Mouse (Mus musculus) liver, embryonic 13.5 days (tissue): ENCODE measurements around the gene Prr22. TPM values are rescaled to one million over a fixed set of nuclear protein-coding genes. Genes with fewer than 3 reads are reported as not detected.

Experiments used
- ATAC-seq: fragments of 200-750 bp; cut with Nextera tagmentation; 2 replicates; pipeline ENCODE4 v1.8.0; 2017; ENCODE audit warnings: low read depth, mild to moderate bottlenecking, moderate number of reproducible peaks, moderate library complexity
- DNase-seq: peaks from one replicate; pipeline ENCODE4 v3.0.0; 2022
- H3K27ac ChIP-seq: fragments of 300-500 bp; sonication (generic); 2 replicates; pipeline ENCODE4 v1.5.1; 2015; ENCODE audit warnings: moderate library complexity, mild to moderate bottlenecking, inconsistent platforms
- H3K27me3 ChIP-seq: fragments of 300-500 bp; sonication (generic); 2 replicates; pipeline ENCODE4 v1.6.1; 2015; ENCODE audit warnings: mild to moderate bottlenecking, inconsistent platforms
- H3K36me3 ChIP-seq: fragments of 300-500 bp; sonication (generic); 2 replicates; pipeline ENCODE4 v1.6.1; 2015; ENCODE audit warnings: mild to moderate bottlenecking, inconsistent platforms
- H3K4me1 ChIP-seq: fragments of 300-500 bp; sonication (generic); replicated peaks from 2 replicates; pipeline ENCODE4 v1.6.1; 2015; ENCODE audit warnings: inconsistent platforms
- H3K4me2 ChIP-seq: fragments of 300-500 bp; sonication (generic); 2 replicates; pipeline ENCODE4 v1.6.1; 2015; ENCODE audit warnings: inconsistent platforms, mild to moderate bottlenecking, moderate library complexity
- H3K4me3 ChIP-seq: fragments of 300-500 bp; sonication (generic); replicated peaks from 2 replicates; pipeline ENCODE4 v1.5.1; 2015; ENCODE audit warnings: mild to moderate bottlenecking, inconsistent platforms
- H3K9ac ChIP-seq: fragments of 300-500 bp; sonication (generic); 2 replicates; pipeline ENCODE4 v1.6.1; 2015; ENCODE audit warnings: mild to moderate bottlenecking, inconsistent platforms
- H3K9me3 ChIP-seq: fragments of 300-500 bp; sonication (generic); replicated peaks from 2 replicates; pipeline ENCODE4 v1.6.1; 2016; ENCODE audit warnings: inconsistent platforms
- WGBS: fragments of 180-500 bp; shearing (Covaris S2); methylation state at CpG from one replicate; pipeline ENCODE4 v1.1.7; 2015; ENCODE audit not compliant: insufficient replicate concordance; 5-methylcytosine and 5-hydroxymethylcytosine counted together
- polyA plus RNA-seq: library from polyadenylated mRNA; unstranded; fragments of >200 nt; fragmentation: Nextera tagmentation; extraction: Ambion mirVana; gene quantifications from 2 replicates; pipeline ENCODE4 v1.2.1, GENCODE M21; 2015

Gene Prr22
- polyA plus RNA-seq, 1 experiment from 2014 or later: 0.45 TPM

DNA sequence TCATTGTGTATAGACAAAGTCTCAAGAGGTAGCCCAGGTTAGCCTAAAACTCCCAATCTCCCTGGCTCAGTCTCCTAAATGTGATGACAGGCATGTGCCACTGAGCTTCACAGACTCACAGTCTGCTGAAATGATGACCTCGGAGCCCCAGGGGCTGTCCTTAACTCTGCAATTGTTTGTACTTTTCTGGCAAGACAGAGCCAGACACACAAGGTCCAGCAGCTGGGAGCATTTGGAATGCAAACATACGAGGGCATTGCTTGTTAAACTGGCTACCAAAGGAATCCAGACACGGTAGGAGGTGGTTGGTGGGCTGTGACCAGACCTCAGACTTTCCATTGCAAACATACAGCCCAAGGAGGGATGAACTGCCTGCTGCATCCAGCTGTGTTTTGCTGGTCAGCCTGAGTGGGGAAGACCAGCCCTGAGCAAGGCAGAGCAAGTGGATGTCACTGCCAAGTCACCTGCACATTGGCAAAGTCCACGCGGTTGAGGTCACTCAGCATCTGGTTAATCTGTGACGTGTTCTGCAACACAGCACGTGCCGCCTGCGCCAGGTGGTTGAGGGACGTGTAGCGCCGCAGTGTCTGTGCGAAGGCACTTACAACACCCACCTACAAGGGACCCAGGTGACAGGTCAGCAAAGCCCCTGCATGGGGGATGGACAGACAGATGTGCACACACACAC lies 10.4 kb downstream of the Prr22 start:
- Histone ChIP-seq H3K4me2 (no peak overlapping the region), H3K9me3 (peaks cover 7% of the 10 kb centered on the region), H3K4me1 (peaks cover 3% of the 10 kb centered on the region; the same call in 1 of the 2 replicates), H3K27ac (no peak overlapping the region), H3K36me3 (peaks cover 87% of the 10 kb centered on the region), H3K4me3 (no peak overlapping the region), H3K27me3 (no peaks in the 10 kb centered on the region), H3K9ac (no peak overlapping the region)
- ATAC-seq (peak; percentile 11; the same call in 1 of the 2 replicates), DNase-seq (no peak)
- 81% methylated on average over 13 of the region's 13 CpGs for WGBS

GRCm38 (mm10) chr17:56788886-56789285 lies 18.8 kb downstream of the Prr22 start:
- peaks cover 56% of the 10 kb centered on the region for H3K36me3 ChIP-seq
- H3K27me3 ChIP-seq: no peaks in the 10 kb centered on the region
- H3K4me2 ChIP-seq: no peak overlapping the region
- H3K9ac ChIP-seq: no peak overlapping the region
- DNase-seq (no peak), ATAC-seq (peak; percentile 51)
- H3K9me3 ChIP-seq: no peaks in the 10 kb centered on the region
- peaks cover 35% of the 10 kb centered on the region for H3K4me1 ChIP-seq
- WGBS: 65% methylated on average over 3 of the region's 3 CpGs
- peak overlapping the region; percentile 71 for H3K27ac ChIP-seq
- H3K4me3 ChIP-seq: no peak overlapping the region

GRCm38 (mm10) chr17:56789286-56789685 lies 19.2 kb downstream of the Prr22 start:
- Histone ChIP-seq H3K4me3 (no peak overlapping the region), H3K9me3 (no peaks in the 10 kb centered on the region), H3K27ac (peak overlapping the region; percentile 71), H3K27me3 (no peaks in the 10 kb centered on the region), H3K4me1 (peaks cover 39% of the 10 kb centered on the region), H3K36me3 (peaks cover 52% of the 10 kb centered on the region), H3K9ac (no peak overlapping the region), H3K4me2 (no peak overlapping the region)
- ATAC-seq: no peak
- 70% methylated on average over 6 of the region's 6 CpGs for WGBS
- no peak for DNase-seq

DNA sequence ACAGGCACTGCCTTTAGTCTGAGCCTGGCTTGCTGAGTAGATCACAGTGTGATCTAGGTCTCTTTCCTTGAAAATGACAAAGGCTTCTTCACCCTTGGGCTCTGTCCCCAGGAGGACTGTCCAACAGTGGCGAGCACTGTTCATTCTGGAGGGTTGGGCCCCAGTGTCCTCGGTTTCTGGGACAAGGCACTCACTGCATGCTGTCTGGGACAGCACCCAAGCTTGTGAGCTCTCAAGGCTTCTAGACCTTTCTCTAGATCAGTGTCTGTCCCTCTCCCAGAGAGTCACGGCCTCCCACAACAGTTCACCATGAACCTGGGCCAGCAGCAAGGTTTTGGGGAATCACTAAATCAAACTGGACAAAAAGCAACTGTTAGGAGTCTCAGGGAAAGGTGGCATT lies 22.5 kb downstream of the Prr22 start:
- Histone ChIP-seq H3K27ac (peak overlapping the region; percentile 96), H3K36me3 (peaks cover 20% of the 10 kb centered on the region), H3K27me3 (no peaks in the 10 kb centered on the region), H3K4me2 (no peak overlapping the region), H3K9me3 (no peaks in the 10 kb centered on the region), H3K4me3 (no peak overlapping the region), H3K4me1 (peaks cover 52% of the 10 kb centered on the region), H3K9ac (peak overlapping the region; percentile 74)
- no peak for DNase-seq
- 82% methylated on average over 3 of the region's 3 CpGs for WGBS
- no peak for ATAC-seq

DNA sequence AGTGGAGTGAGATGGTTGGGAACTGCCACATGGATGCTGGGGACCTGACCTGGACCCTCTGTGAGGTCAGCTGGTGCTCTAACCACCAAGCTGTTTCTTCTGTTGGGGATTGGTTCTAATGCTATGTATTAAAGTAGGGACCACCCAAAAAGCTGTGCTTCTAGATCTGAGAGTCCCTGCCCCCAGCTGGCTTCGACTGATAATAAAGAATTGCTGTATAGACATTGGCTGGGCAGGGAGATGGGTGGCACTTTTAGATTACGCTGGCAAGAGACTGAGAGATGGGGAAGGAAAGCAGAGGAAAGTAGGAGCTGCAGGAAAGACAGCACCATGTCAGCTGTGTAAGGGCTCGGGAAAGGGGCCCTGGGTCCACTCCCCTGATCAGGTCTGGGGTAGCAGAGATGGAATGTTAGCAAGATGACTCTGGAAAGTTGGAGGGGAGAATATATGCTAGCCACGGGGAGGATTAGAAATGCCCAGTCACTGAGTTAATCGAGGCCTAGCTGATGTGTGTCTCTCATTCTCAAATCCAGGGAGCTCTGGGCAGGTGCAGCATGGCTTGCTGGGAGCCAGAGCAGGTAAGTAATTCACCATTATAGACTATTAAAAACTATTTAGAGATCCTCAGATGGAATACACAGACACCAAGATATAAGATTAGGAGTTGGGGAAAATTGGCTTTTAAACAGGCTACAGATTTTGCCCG lies 23.7 kb downstream of the Prr22 start:
- ATAC-seq: peak; percentile 95
- peak overlapping the region; percentile 70 for H3K4me2 ChIP-seq
- H3K4me1 ChIP-seq: peaks cover 49% of the 10 kb centered on the region
- H3K4me3 ChIP-seq: peak overlapping the region; percentile 53
- no peaks in the 10 kb centered on the region for H3K9me3 ChIP-seq
- peak; percentile 83 for DNase-seq
- WGBS: 35% methylated on average over 6 of the region's 6 CpGs
- H3K27ac ChIP-seq: peak overlapping the region; percentile 96
- no peaks in the 10 kb centered on the region for H3K27me3 ChIP-seq
- H3K9ac ChIP-seq: peak overlapping the region; percentile 74
- peaks cover 19% of the 10 kb centered on the region for H3K36me3 ChIP-seq

GRCm38 (mm10) chr17:56799276-56799675 lies 29.2 kb downstream of the Prr22 start:
- Histone ChIP-seq H3K9ac (no peak overlapping the region), H3K36me3 (peaks cover 56% of the 10 kb centered on the region), H3K4me3 (no peak overlapping the region), H3K27ac (no peak overlapping the region), H3K4me1 (peaks cover 14% of the 10 kb centered on the region), H3K9me3 (no peaks in the 10 kb centered on the region), H3K4me2 (no peak overlapping the region), H3K27me3 (no peaks in the 10 kb centered on the region)
- ATAC-seq: no peak
- 80% methylated on average over 3 of the region's 3 CpGs for WGBS
- DNase-seq: no peak

DNA sequence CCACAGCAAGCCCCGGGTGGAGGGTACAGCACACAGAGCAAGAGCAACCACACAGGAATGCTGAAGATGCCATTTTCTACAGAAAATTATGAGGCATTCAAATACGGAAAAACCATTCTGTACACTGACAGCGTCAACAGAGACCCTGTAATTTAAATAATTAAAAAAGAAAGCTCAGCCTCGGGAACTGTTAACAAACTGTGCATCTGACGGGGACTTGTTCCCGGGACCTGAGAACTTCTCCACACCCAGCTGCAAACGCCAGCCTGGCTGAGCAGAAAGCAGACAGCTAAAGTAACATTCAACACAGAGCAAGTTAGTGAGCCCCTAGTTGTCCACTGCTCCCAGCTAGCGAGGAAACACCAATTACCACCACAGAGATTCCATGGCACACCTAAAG lies 32.0 kb downstream of the Prr22 start:
- H3K9ac ChIP-seq: no peak overlapping the region
- H3K27ac ChIP-seq: no peak overlapping the region
- no peaks in the 10 kb centered on the region for H3K27me3 ChIP-seq
- peaks cover 69% of the 10 kb centered on the region for H3K36me3 ChIP-seq
- DNase-seq: no peak
- H3K9me3 ChIP-seq: no peaks in the 10 kb centered on the region
- H3K4me2 ChIP-seq: no peak overlapping the region
- no peak overlapping the region for H3K4me3 ChIP-seq
- WGBS: 81% methylated on average over 8 of the region's 8 CpGs
- peaks cover 1% of the 10 kb centered on the region; the same call in 1 of the 2 replicates for H3K4me1 ChIP-seq
- no peak for ATAC-seq

GRCm38 (mm10) chr17:56804952-56805351 lies 34.9 kb downstream of the Prr22 start:
- WGBS: 82% methylated on average over 5 of the region's 5 CpGs
- peaks cover 59% of the 10 kb centered on the region for H3K36me3 ChIP-seq
- H3K27me3 ChIP-seq: no peaks in the 10 kb centered on the region
- ATAC-seq (no peak), DNase-seq (no peak)
- H3K9me3 ChIP-seq: no peaks in the 10 kb centered on the region
- H3K27ac ChIP-seq: no peak overlapping the region
- H3K4me3 ChIP-seq: no peak overlapping the region
- H3K9ac ChIP-seq: no peak overlapping the region
- no peak overlapping the region for H3K4me2 ChIP-seq
- H3K4me1 ChIP-seq: peaks cover 11% of the 10 kb centered on the region

- H3K9me3 ChIP-seq: no peaks in the 10 kb centered on the region
- 65% methylated on average over 1 of the region's 1 CpGs for WGBS
- no peak overlapping the region for H3K27ac ChIP-seq
- DNase-seq (no peak), ATAC-seq (no peak)
- peaks cover 50% of the 10 kb centered on the region for H3K36me3 ChIP-seq
- no peak overlapping the region for H3K4me2 ChIP-seq
- H3K27me3 ChIP-seq: no peaks in the 10 kb centered on the region
- H3K9ac ChIP-seq: no peak overlapping the region
- no peak overlapping the region for H3K4me3 ChIP-seq
- peaks cover 19% of the 10 kb centered on the region for H3K4me1 ChIP-seq
Measured at GRCm38 (mm10) chr17:56805784-56806183, 35.7 kb downstream of the Prr22 start.

DNA sequence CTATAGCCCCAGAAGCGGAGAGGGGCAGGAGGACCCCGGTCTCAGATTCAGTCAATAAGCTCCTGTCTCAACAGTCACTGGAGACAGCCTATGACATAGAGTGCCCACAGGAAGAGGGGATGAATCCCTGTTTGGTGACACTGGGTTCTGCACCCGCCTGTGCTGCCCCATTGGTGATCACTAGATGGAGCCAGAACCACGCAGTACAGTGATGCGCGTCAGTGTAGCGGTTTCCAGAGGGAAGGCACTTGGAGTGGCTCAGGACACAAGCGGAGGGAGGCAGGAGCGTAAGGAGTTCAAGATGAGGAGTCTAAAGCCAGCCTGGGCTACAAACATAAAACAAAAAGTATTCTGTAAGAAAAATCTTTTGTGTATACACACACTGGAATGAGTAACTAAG lies 38.5 kb downstream of the Prr22 start:
- Histone ChIP-seq H3K4me2 (no peak overlapping the region), H3K36me3 (peaks cover 23% of the 10 kb centered on the region), H3K9ac (no peak overlapping the region), H3K27me3 (no peaks in the 10 kb centered on the region), H3K9me3 (no peaks in the 10 kb centered on the region), H3K4me3 (no peak overlapping the region), H3K4me1 (peaks cover 40% of the 10 kb centered on the region), H3K27ac (no peak overlapping the region)
- DNase-seq (peak; percentile 57), ATAC-seq (peak; percentile 52)
- WGBS: 15% methylated on average over 9 of the region's 9 CpGs

DNA sequence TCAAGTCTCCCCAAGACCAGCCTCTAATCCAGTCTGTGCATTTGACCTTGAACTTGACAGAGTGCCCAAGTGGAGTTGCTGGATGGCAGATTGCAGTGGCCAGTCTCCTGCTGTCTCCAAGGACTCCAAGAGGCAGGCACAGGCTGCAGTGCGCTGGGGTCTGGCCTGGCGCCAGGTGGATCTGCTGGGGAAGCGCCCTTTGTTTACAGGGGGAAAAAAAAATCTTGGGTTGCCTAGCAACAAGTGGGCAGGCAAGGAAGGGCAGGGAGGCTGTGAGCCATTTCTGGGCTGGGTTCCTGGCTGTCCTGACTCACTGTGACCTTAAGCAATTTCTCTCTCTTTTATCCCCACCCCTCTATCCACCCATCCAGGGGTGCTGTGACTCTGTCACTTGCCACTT lies 40.2 kb downstream of the Prr22 start:
- no peak overlapping the region for H3K4me2 ChIP-seq
- no peak for DNase-seq
- no peaks in the 10 kb centered on the region for H3K27me3 ChIP-seq
- peak; percentile 13; the same call in 1 of the 2 replicates for ATAC-seq
- H3K4me1 ChIP-seq: peaks cover 54% of the 10 kb centered on the region
- H3K27ac ChIP-seq: 0 out of 2 replicates have a peak overlapping the region, but pooled peaks have one; percentile 1
- H3K9ac ChIP-seq: no peak overlapping the region
- peaks cover 8% of the 10 kb centered on the region; the same call in 1 of the 2 replicates for H3K36me3 ChIP-seq
- no peak overlapping the region for H3K4me3 ChIP-seq
- H3K9me3 ChIP-seq: no peaks in the 10 kb centered on the region
- 40% methylated on average over 3 of the region's 3 CpGs for WGBS
